Mouse (Mus musculus) liver, adult 2 months (tissue): Measurements from ENCODE around the gene Kif15. TPM values are rescaled to one million over a fixed set of nuclear protein-coding genes. Genes with fewer than 3 reads are reported as not detected.

Experiments
- DNase-seq: peaks from one replicate; pipeline ENCODE4 v3.0.0-alpha.2; 2011; ENCODE audit warnings: low read depth, low spot score; ENCODE audit errors: extremely low read depth
- H3K27ac ChIP-seq: fragments of 200-500 bp; replicated peaks from 2 replicates; pipeline ENCODE4 v1.5.1; 2012; ENCODE audit warnings: low read depth, mild to moderate bottlenecking, control low read depth, inconsistent platforms, low read length; ENCODE audit not compliant: insufficient read depth
- H3K27me3 ChIP-seq: fragments of 200-500 bp; 2 replicates; pipeline ENCODE4 v1.6.1; 2012; ENCODE audit warnings: mild to moderate bottlenecking, moderate library complexity, low read length, inconsistent platforms; ENCODE audit not compliant: control insufficient read depth, insufficient read depth
- H3K36me3 ChIP-seq: fragments of 200-500 bp; 2 replicates; pipeline ENCODE4 v1.6.1; 2012; ENCODE audit warnings: low read length, inconsistent platforms; ENCODE audit not compliant: control insufficient read depth, insufficient read depth
- H3K4me1 ChIP-seq: fragments of 200-500 bp; 2 replicates; pipeline ENCODE4 v1.6.1; 2011; ENCODE audit warnings: low read length; ENCODE audit not compliant: control insufficient read depth, insufficient read depth
- H3K4me3 ChIP-seq: fragments of 200-500 bp; 2 replicates; pipeline ENCODE4 v1.5.1; 2011; ENCODE audit warnings: low read depth, mild to moderate bottlenecking, control low read depth, low read length, moderate library complexity; ENCODE audit not compliant: insufficient read depth
- H3K79me2 ChIP-seq: fragments of 200-500 bp; 2 replicates; pipeline ENCODE4 v1.6.1; 2012; ENCODE audit warnings: inconsistent platforms, mild to moderate bottlenecking, low read length, moderate library complexity; ENCODE audit not compliant: control insufficient read depth, insufficient read depth
- H3K9ac ChIP-seq: fragments of 200-500 bp; 2 replicates; pipeline ENCODE4 v1.6.1; 2012; ENCODE audit warnings: low read depth, mild to moderate bottlenecking, control low read depth, inconsistent platforms, low read length
- CTCF ChIP-seq: fragments of 200-500 bp; IDR thresholded peaks from 2 replicates; pipeline ENCODE4 v1.5.1; 2011; ENCODE audit warnings: low read depth, low read length, control low read depth
- POLR2A ChIP-seq: fragments of 200-500 bp; IDR thresholded peaks from 2 replicates; pipeline ENCODE4 v1.6.1; 2011; ENCODE audit warnings: low read length, control low read depth; ENCODE audit not compliant: insufficient read depth; ENCODE audit errors: extremely low read depth
- WGBS: fragments of 180-500 bp; shearing (Covaris S2); methylation state at CpG from one replicate; pipeline ENCODE4 v1.1.7; 2018; 5-methylcytosine and 5-hydroxymethylcytosine counted together
- polyA plus RNA-seq: library from polyadenylated mRNA; depleted of rRNA; stranded (reverse); fragments of >200 nt; gene quantifications from 2 replicates; pipeline ENCODE4 v1.2.3, GENCODE M21; 2012
- total RNA-seq: library from RNA; depleted of rRNA; stranded (reverse); fragments of >200 nt; gene quantifications from 2 replicates; pipeline ENCODE4 v1.2.3, GENCODE M21; 2014

Kif15 gene
- total and polyA plus RNA-seq, 2 experiments = 0.15 to 1.0 TPM

GRCm38 (mm10) chr9:123021636-123022379 lies 71.0 kb downstream of the Kif15 start:
- H3K27ac ChIP-seq = no peak overlapping the region
- 28% methylated on average over 19 of the region's 24 CpGs for WGBS
- H3K36me3 ChIP-seq = no peaks in the 10 kb centered on the region
- DNase-seq = peak; percentile 34
- peaks cover 8% of the 10 kb centered on the region for H3K4me1 ChIP-seq
- peak overlapping the region; percentile 32; the same call in 1 of the 2 replicates for H3K9ac ChIP-seq
- peak overlapping the region; percentile 52 for H3K4me3 ChIP-seq
- no peaks in the 10 kb centered on the region for H3K27me3 ChIP-seq
- no peak for TF ChIP-seq CTCF
- TF ChIP-seq POLR2A = no peak
- H3K79me2 ChIP-seq = no peaks in the 10 kb centered on the region

GRCm38 (mm10) chr9:123024201-123024600 lies 73.4 kb downstream of the Kif15 start:
- TF ChIP-seq POLR2A (no peak), CTCF (no peak)
- H3K9ac ChIP-seq = no peak overlapping the region
- H3K27me3 ChIP-seq = no peaks in the 10 kb centered on the region
- peaks cover 8% of the 10 kb centered on the region for H3K4me1 ChIP-seq
- H3K36me3 ChIP-seq = no peaks in the 10 kb centered on the region
- no peak for DNase-seq
- H3K4me3 ChIP-seq = no peak overlapping the region
- 97% methylated on average over 2 of the region's 2 CpGs for WGBS
- no peaks in the 10 kb centered on the region for H3K79me2 ChIP-seq
- no peak overlapping the region for H3K27ac ChIP-seq

- no peak overlapping the region for H3K9ac ChIP-seq
- DNase-seq = no peak
- H3K27ac ChIP-seq = no peak overlapping the region
- 55% methylated on average over 13 of the region's 13 CpGs for WGBS
- no peak overlapping the region for H3K4me3 ChIP-seq
- TF ChIP-seq POLR2A (no peak), CTCF (no peak)
- H3K27me3 ChIP-seq = no peaks in the 10 kb centered on the region
- no peaks in the 10 kb centered on the region for H3K36me3 ChIP-seq
- no peaks in the 10 kb centered on the region for H3K79me2 ChIP-seq
- H3K4me1 ChIP-seq = no peaks in the 10 kb centered on the region
Observed at GRCm38 (mm10) chr9:123031496-123032246, 80.8 kb downstream of the Kif15 start.

- no peaks in the 10 kb centered on the region for H3K4me1 ChIP-seq
- no peak within 1 kb of the TSS for H3K27ac ChIP-seq
- H3K4me3 ChIP-seq = no peak within 1 kb of the TSS
- H3K27me3 ChIP-seq = no peaks in the 10 kb centered on the region
- no peak for DNase-seq
- TF ChIP-seq POLR2A (no peak), CTCF (no peak)
- no peaks in the 10 kb centered on the region for H3K36me3 ChIP-seq
- no peaks in the 10 kb centered on the region for H3K79me2 ChIP-seq
- no peak within 1 kb of the TSS for H3K9ac ChIP-seq
- 86% methylated on average over 4 of the region's 4 CpGs for whole genome bisulfite sequencing
Observed at GRCm38 (mm10) chr9:123034426-123034825, 83.6 kb downstream of the Kif15 start, which contains the start of gene Tgm4. Tgm4 (plus strand) TSS chr9:123034726.

- WGBS = 68% methylated on average over 1 of the region's 1 CpGs
- no peaks in the 10 kb centered on the region for H3K27me3 ChIP-seq
- H3K4me3 ChIP-seq = no peak overlapping the region
- no peaks in the 10 kb centered on the region for H3K4me1 ChIP-seq
- H3K9ac ChIP-seq = no peak overlapping the region
- no peak overlapping the region for H3K27ac ChIP-seq
- DNase-seq = no peak
- no peak for TF ChIP-seq POLR2A
- no peak for TF ChIP-seq CTCF
- H3K36me3 ChIP-seq = no peaks in the 10 kb centered on the region
- H3K79me2 ChIP-seq = no peaks in the 10 kb centered on the region
Observed at GRCm38 (mm10) chr9:123047665-123048064, 96.8 kb downstream of the Kif15 start.
